Mouse (Mus musculus) embryonic facial prominence, embryonic 15.5 days (tissue): ENCODE measurements around the gene Creb3l4. TPM values are rescaled to one million over a fixed set of nuclear protein-coding genes. Genes with fewer than 3 reads are reported as not detected.
A peak's percentile ranks its signal among the peaks of the same experiment; 100 is the strongest.
"Not testable (repeated sequence)": the region's sequence is repeated elsewhere in the genome, so short reads cannot be mapped to it uniquely, and the experiment has no call there.

Experiments used
- ATAC-seq: fragments of 200-750 bp; cut with Nextera tagmentation; 2 replicates; pipeline ENCODE4 v1.8.0; 2017; ENCODE audit warnings: low read depth, moderate TSS enrichment; ENCODE audit not compliant: insufficient number of reproducible peaks, low FRiP score, low TSS enrichment
- H3K27ac ChIP-seq: fragments of 300-500 bp; sonication (generic); replicated peaks from 2 replicates; pipeline ENCODE4 v1.5.1; 2015; ENCODE audit warnings: mild to moderate bottlenecking, inconsistent platforms
- H3K27me3 ChIP-seq: fragments of 300-500 bp; sonication (generic); 2 replicates; pipeline ENCODE4 v1.6.1; 2015; ENCODE audit warnings: inconsistent platforms
- H3K36me3 ChIP-seq: fragments of 300-500 bp; sonication (generic); 2 replicates; pipeline ENCODE4 v1.6.1; 2015; ENCODE audit warnings: mild to moderate bottlenecking, inconsistent platforms
- H3K4me1 ChIP-seq: fragments of 300-500 bp; sonication (generic); 2 replicates; pipeline ENCODE4 v1.6.1; 2015; ENCODE audit warnings: inconsistent platforms
- H3K4me2 ChIP-seq: fragments of 300-500 bp; sonication (generic); replicated peaks from 2 replicates; pipeline ENCODE4 v1.6.1; 2015; ENCODE audit warnings: mild to moderate bottlenecking, inconsistent platforms
- H3K4me3 ChIP-seq: fragments of 300-500 bp; sonication (generic); replicated peaks from 2 replicates; pipeline ENCODE4 v1.5.1; 2015; ENCODE audit warnings: mild to moderate bottlenecking, inconsistent platforms
- H3K9ac ChIP-seq: fragments of 300-500 bp; sonication (generic); 2 replicates; pipeline ENCODE4 v1.6.1; 2015; ENCODE audit warnings: inconsistent platforms
- H3K9me3 ChIP-seq: fragments of 300-500 bp; sonication (generic); replicated peaks from 2 replicates; pipeline ENCODE4 v1.6.1; 2016; ENCODE audit warnings: inconsistent platforms
- WGBS: fragments of 180-500 bp; shearing (Covaris S2); methylation state at CpG from one replicate; pipeline ENCODE4 v1.1.7; 2015; 5-methylcytosine and 5-hydroxymethylcytosine counted together
- polyA plus RNA-seq: library from polyadenylated mRNA; unstranded; fragments of >200 nt; fragmentation: Nextera tagmentation; extraction: Ambion mirVana; gene quantifications from 2 replicates; pipeline ENCODE4 v1.2.1, GENCODE M21; 2015

The Creb3l4 gene
- polyA plus RNA-seq, 1 experiment from 2014 or later = 6.1 TPM

DNA sequence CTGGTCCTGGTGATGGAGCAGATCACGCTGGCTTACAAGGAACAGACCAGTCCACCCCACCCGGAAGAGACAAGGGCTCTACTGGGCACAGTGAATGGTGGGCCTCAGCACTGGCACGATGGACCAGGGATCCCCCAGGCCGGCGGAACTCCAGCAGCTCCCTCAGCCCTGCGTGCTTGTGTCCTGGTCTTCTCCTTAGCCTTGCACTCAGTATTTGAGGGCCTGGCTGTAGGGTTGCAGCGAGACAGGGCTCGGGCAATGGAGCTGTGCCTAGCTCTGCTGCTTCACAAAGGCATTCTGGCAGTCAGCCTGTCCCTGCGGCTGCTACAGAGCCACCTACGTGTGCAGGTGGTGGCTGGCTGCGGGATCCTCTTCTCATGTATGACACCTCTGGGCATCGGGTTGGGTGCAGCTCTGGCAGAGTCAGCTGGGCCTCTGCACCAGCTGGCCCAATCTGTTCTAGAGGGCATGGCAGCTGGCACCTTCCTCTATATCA, 8.5 kb upstream of the Creb3l4 start:
- H3K27me3 ChIP-seq, H3K4me2 ChIP-seq, H3K9ac ChIP-seq, H3K9me3 ChIP-seq, H3K27ac ChIP-seq, ATAC-seq, H3K4me3 ChIP-seq: not testable (repeated sequence)
- WGBS = 91% methylated on average over 11 of the region's 12 CpGs
- Histone ChIP-seq H3K4me1 (peaks cover 26% of the 10 kb centered on the region), H3K36me3 (peaks cover 19% of the 10 kb centered on the region)

DNA sequence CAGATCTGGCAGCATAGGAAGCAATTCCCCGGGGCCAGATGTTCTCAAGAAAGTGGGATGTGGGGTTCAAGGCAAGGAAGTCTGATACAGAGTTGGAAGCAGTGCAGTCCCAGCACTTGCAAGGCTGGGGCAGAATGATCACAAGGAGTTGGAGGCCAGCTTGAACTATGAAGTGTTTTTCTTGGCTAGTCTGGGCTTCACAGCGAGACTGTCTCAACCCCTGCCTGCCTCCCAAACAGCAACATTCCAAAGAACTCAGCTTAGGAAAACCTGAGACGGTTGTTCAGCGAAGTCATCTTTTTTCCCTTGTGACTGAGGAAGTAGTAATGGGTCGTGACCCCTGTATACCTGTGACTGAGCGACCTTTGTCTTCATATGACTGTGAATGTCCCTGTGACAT, 7.5 kb upstream of the Creb3l4 start:
- no peak for ATAC-seq
- Histone ChIP-seq H3K36me3 (peaks cover 19% of the 10 kb centered on the region), H3K9me3 (no peaks in the 10 kb centered on the region), H3K27me3 (no peaks in the 10 kb centered on the region), H3K4me1 (peaks cover 28% of the 10 kb centered on the region), H3K4me3 (no peak overlapping the region), H3K4me2 (no peak overlapping the region), H3K27ac (no peak overlapping the region), H3K9ac (no peak overlapping the region)
- 80% methylated on average over 6 of the region's 6 CpGs for WGBS

GRCm38 (mm10) chr3:90248746-90249100, 5.4 kb upstream of the Creb3l4 start:
- peak overlapping the region; percentile 78 for H3K4me3 ChIP-seq
- H3K4me1 ChIP-seq = peaks cover 22% of the 10 kb centered on the region
- H3K27me3 ChIP-seq = no peaks in the 10 kb centered on the region
- peak overlapping the region; percentile 84 for H3K4me2 ChIP-seq
- 4% methylated on average over 10 of the region's 10 CpGs for WGBS
- no peak for ATAC-seq
- peak overlapping the region; percentile 88 for H3K9ac ChIP-seq
- H3K27ac ChIP-seq = peak overlapping the region; percentile 93
- peaks cover 19% of the 10 kb centered on the region for H3K36me3 ChIP-seq
- H3K9me3 ChIP-seq = no peaks in the 10 kb centered on the region

DNA sequence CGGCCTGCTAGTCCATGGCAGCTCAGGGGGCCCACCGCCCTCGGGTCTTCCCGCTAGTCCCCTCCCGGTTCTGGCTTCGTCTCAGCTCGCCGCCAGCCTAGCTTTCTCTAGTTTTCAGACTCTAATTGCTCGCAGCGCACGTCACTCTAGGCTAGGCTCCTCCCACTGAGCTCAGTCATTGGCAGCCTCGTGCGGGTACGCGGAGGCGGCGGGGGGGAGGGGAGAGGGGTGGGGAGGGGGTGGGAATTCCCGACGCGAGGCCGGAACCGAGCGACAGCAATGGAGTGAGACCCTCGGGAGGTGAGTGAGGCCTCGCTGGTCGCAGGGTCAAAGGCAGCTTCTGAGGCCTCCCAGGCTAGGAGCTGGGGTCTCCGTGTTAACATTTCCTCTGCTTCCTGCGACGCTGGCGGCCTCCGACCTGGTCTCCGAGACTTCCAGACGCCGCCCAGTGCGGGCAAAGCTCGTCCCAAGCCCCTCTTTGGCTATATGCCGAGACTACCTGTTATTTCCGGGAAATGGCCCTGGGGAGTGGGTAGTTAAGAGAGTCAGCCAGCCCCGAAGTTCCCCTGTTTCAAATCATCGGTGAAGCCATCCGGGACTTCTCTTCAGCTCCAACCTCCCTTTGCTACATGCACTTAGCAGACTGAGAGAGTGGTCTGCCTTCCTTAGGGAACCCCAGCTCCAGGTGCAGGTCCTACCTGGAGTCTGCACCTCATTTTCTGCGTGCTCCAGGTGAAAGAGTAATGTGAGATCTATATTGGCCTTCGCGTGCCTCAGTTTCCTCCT, 4.8 kb upstream of the Creb3l4 start, which contains the start of gene Slc39a1:
Gene Slc39a1, plus strand, starts transcription at position 213 of the 786 bp plus-strand sequence.
- Histone ChIP-seq H3K4me1 (peaks cover 28% of the 10 kb centered on the region), H3K27me3 (no peaks in the 10 kb centered on the region), H3K36me3 (peaks cover 19% of the 10 kb centered on the region), H3K9me3 (no peaks in the 10 kb centered on the region), H3K4me3 (peak within 1 kb of the TSS; percentile 78), H3K27ac (peak within 1 kb of the TSS; percentile 93), H3K9ac (peak within 1 kb of the TSS; percentile 88), H3K4me2 (peak within 1 kb of the TSS; percentile 84)
- peak; percentile 94 for ATAC-seq
- under 1% methylated on average over 44 of the region's 44 CpGs for WGBS

DNA sequence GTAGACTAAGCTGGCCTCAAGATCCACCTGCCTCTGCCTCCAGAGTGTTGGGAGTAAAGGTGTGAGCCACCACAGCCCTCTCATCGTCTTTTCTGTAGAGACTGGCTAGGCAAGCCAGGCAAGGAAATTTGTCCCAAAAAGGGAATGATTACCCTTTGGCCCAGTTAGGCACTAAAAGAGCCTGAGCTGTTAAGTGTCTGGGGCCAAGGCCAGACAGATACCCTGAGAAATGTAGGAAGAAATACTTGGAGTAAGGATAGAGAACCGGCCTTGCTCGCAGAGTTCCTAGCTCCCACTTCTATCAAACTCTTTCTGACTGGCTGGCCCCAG, 4.3 kb upstream of the Creb3l4 start:
- peaks cover 19% of the 10 kb centered on the region for H3K36me3 ChIP-seq
- 2% methylated on average over 3 of the region's 3 CpGs for WGBS
- H3K4me1 ChIP-seq = peaks cover 33% of the 10 kb centered on the region

GRCm38 (mm10) chr3:90245406-90245805, 2.1 kb upstream of the Creb3l4 start:
- Histone ChIP-seq H3K9ac (no peak overlapping the region), H3K27me3 (no peaks in the 10 kb centered on the region), H3K36me3 (0 out of 2 replicates have a peak, but pooled peaks cover 5% of the 10 kb centered on the region), H3K27ac (peak overlapping the region; percentile 25; the same call in 1 of the 2 replicates), H3K4me3 (no peak overlapping the region), H3K9me3 (no peaks in the 10 kb centered on the region), H3K4me2 (no peak overlapping the region), H3K4me1 (peaks cover 30% of the 10 kb centered on the region)
- 46% methylated on average over 2 of the region's 2 CpGs for WGBS
- no peak for ATAC-seq

More for the DNA sequence above, 4.3 kb upstream of the Creb3l4 start:
- ATAC-seq = peak; percentile 7; the same call in 1 of the 2 replicates
- Histone ChIP-seq H3K27ac (peak overlapping the region; percentile 93), H3K27me3 (no peaks in the 10 kb centered on the region), H3K9ac (peak overlapping the region; percentile 28; the same call in 1 of the 2 replicates), H3K4me3 (peak overlapping the region; percentile 78), H3K4me2 (peak overlapping the region; percentile 84), H3K9me3 (no peaks in the 10 kb centered on the region)

- H3K4me3 ChIP-seq = no peak overlapping the region
- H3K27me3 ChIP-seq = no peaks in the 10 kb centered on the region
- H3K4me1 ChIP-seq = peaks cover 23% of the 10 kb centered on the region
- no peaks in the 10 kb centered on the region for H3K9me3 ChIP-seq
- no peak overlapping the region for H3K9ac ChIP-seq
- H3K36me3 ChIP-seq = no peaks in the 10 kb centered on the region
- no peak for ATAC-seq
- no peak overlapping the region for H3K4me2 ChIP-seq
- H3K27ac ChIP-seq = no peak overlapping the region
- 87% methylated on average over 10 of the region's 10 CpGs for WGBS
These were observed 1.5 kb downstream of the Creb3l4 start for GRCm38 (mm10) chr3:90241669-90242358.

DNA sequence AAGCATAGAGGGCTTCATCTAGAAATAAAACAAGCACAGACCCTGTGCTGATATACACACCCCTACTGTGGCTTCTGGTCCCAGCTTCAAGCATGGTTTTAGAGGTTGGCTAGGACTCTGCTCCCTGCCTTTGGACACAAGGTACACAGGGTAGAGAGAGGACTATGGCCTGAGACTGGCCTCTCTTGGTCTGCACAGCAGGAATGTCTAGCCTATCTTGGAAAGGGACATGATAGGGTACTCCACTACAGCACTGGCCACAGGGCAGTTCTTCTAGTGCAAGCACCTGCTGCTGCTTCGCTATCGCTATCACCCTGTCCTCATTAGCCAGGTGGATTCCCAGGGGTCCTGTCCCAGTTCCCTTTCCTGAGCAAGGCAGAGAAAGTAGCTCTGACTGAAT, 2.1 kb downstream of the Creb3l4 start:
- no peak for ATAC-seq
- Histone ChIP-seq H3K36me3 (peaks cover 3% of the 10 kb centered on the region; the same call in 1 of the 2 replicates), H3K4me2 (no peak overlapping the region), H3K9ac (no peak overlapping the region), H3K4me1 (peaks cover 19% of the 10 kb centered on the region), H3K9me3 (no peaks in the 10 kb centered on the region), H3K27ac (no peak overlapping the region), H3K27me3 (no peaks in the 10 kb centered on the region), H3K4me3 (no peak overlapping the region)
- 89% methylated on average over 2 of the region's 2 CpGs for WGBS

GRCm38 (mm10) chr3:90231507-90232333, 11.6 kb downstream of the Creb3l4 start, which contains the start of gene Jtb:
TSS of gene Jtb (plus strand) at chr3:90231597.
- Histone ChIP-seq H3K27me3 (no peaks in the 10 kb centered on the region), H3K9me3 (no peaks in the 10 kb centered on the region), H3K9ac (peak within 1 kb of the TSS; percentile 85), H3K27ac (peak within 1 kb of the TSS; percentile 95), H3K4me2 (peak within 1 kb of the TSS; percentile 73), H3K4me3 (peak within 1 kb of the TSS; percentile 88), H3K4me1 (peaks cover 9% of the 10 kb centered on the region), H3K36me3 (peaks cover 26% of the 10 kb centered on the region)
- ATAC-seq = peak; percentile 94
- under 1% methylated on average over 61 of the region's 61 CpGs for WGBS

DNA sequence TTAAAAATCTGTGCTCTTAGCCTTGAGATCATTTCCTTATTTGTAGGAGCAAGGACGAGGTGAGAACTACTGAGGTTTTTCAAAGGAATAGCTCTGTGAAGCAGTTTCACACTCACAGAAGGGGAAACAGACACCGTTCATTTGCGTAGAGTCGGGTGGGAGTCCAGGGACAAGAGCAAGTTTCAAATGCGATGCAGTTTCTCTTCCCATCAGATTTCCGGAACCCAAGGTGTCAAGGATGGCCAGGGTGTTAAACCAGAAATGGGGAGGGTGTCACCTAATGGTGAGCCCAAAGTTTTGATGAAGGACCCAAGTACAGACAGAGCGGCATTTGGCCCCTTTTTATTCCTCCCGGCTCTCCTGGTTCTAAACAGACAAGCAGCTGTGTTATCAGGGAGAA, 12.2 kb downstream of the Creb3l4 start:
- H3K9me3 ChIP-seq = no peaks in the 10 kb centered on the region
- peaks cover 9% of the 10 kb centered on the region for H3K4me1 ChIP-seq
- peak overlapping the region; percentile 95 for H3K27ac ChIP-seq

More for the DNA sequence above, 12.2 kb downstream of the Creb3l4 start:
- peak overlapping the region; percentile 88 for H3K4me3 ChIP-seq
- 0 out of 2 replicates have a peak overlapping the region, but pooled peaks have one; percentile 10 for H3K9ac ChIP-seq
- H3K4me2 ChIP-seq = peak overlapping the region; percentile 73
- 16% methylated on average over 8 of the region's 8 CpGs for WGBS
- H3K36me3 ChIP-seq = peaks cover 22% of the 10 kb centered on the region
- no peaks in the 10 kb centered on the region for H3K27me3 ChIP-seq
- ATAC-seq = no peak
